Mouse (Mus musculus): Measurements from ENCODE around the gene Meis2. TPM values are rescaled to one million over a fixed set of nuclear protein-coding genes. Genes with fewer than 3 reads are reported as not detected.

The Meis2 gene
- polyA plus RNA-seq, 1 experiment from 2014 or later: 71.7 TPM

- Histone ChIP-seq H3K9me3 (no peaks in the 10 kb centered on the region), H3K27ac (no peak overlapping the region), H3K9ac (no peak overlapping the region), H3K4me2 (replicated peaks) (no peak overlapping the region), H3K27me3 (no peaks in the 10 kb centered on the region), H3K4me1 (no peaks in the 10 kb centered on the region), H3K4me3 (no peak overlapping the region), H3K36me3 (peaks cover 5% of the 10 kb centered on the region; the same call in 1 of the 2 replicates)
- 67% methylated on average over 4 of the region's 4 CpGs for WGBS
- no peak for ATAC-seq (ENCODE audit: insufficient number of reproducible peaks, insufficient read depth, low FRiP score, low TSS enrichment)
Observed at GRCm38 (mm10) chr2:115914539-115914938, 151.1 kb downstream of the Meis2 start.

- ATAC-seq (ENCODE audit: insufficient number of reproducible peaks, insufficient read depth, low FRiP score, low TSS enrichment): no peak
- Histone ChIP-seq H3K36me3 (peaks cover 4% of the 10 kb centered on the region; the same call in 1 of the 2 replicates), H3K27me3 (no peaks in the 10 kb centered on the region), H3K9me3 (no peaks in the 10 kb centered on the region), H3K4me2 (replicated peaks) (no peak overlapping the region), H3K27ac (no peak overlapping the region), H3K9ac (no peak overlapping the region), H3K4me1 (no peaks in the 10 kb centered on the region), H3K4me3 (no peak overlapping the region)
- 66% methylated on average over 7 of the region's 7 CpGs for WGBS
Observed at GRCm38 (mm10) chr2:115912948-115913529, 152.6 kb downstream of the Meis2 start.

- Histone ChIP-seq H3K27me3 (no peaks in the 10 kb centered on the region), H3K36me3 (no peaks in the 10 kb centered on the region), H3K4me1 (no peaks in the 10 kb centered on the region), H3K9ac (no peak overlapping the region), H3K4me2 (replicated peaks) (no peak overlapping the region), H3K9me3 (no peaks in the 10 kb centered on the region), H3K4me3 (no peak overlapping the region), H3K27ac (no peak overlapping the region)
- 85% methylated on average over 17 of the region's 17 CpGs for WGBS
- no peak for ATAC-seq (ENCODE audit: insufficient number of reproducible peaks, insufficient read depth, low FRiP score, low TSS enrichment)
Observed at GRCm38 (mm10) chr2:115911913-115912642, 153.6 kb downstream of the Meis2 start.

GRCm38 (mm10) chr2:115910217-115910616 lies 155.4 kb downstream of the Meis2 start:
- no peaks in the 10 kb centered on the region for H3K4me1 ChIP-seq
- no peaks in the 10 kb centered on the region for H3K9me3 ChIP-seq
- no peak overlapping the region for H3K27ac ChIP-seq
- H3K9ac ChIP-seq: no peak overlapping the region
- H3K4me3 ChIP-seq: no peak overlapping the region
- WGBS: 79% methylated on average over 4 of the region's 4 CpGs
- ATAC-seq (ENCODE audit: insufficient number of reproducible peaks, insufficient read depth, low FRiP score, low TSS enrichment): no peak
- no peak overlapping the region for H3K4me2 ChIP-seq (replicated peaks)
- no peaks in the 10 kb centered on the region for H3K27me3 ChIP-seq
- H3K36me3 ChIP-seq: no peaks in the 10 kb centered on the region

- no peak overlapping the region for H3K4me3 ChIP-seq
- WGBS: 93% methylated on average over 6 of the region's 6 CpGs
- peaks cover 14% of the 10 kb centered on the region for H3K4me1 ChIP-seq
- H3K27ac ChIP-seq: no peak overlapping the region
- ATAC-seq (ENCODE audit: insufficient number of reproducible peaks, insufficient read depth, low FRiP score, low TSS enrichment): no peak
- no peaks in the 10 kb centered on the region for H3K27me3 ChIP-seq
- H3K4me2 ChIP-seq (replicated peaks): no peak overlapping the region
- H3K9ac ChIP-seq: no peak overlapping the region
- 0 out of 2 replicates have a peak, but pooled peaks cover 2% of the 10 kb centered on the region for H3K36me3 ChIP-seq
- no peaks in the 10 kb centered on the region for H3K9me3 ChIP-seq
Observed at GRCm38 (mm10) chr2:115901007-115901406, 164.6 kb downstream of the Meis2 start.

- Histone ChIP-seq H3K27me3 (no peaks in the 10 kb centered on the region), H3K9ac (no peak overlapping the region), H3K4me1 (peaks cover 20% of the 10 kb centered on the region), H3K27ac (no peak overlapping the region), H3K4me2 (replicated peaks) (no peak overlapping the region), H3K36me3 (no peaks in the 10 kb centered on the region), H3K4me3 (no peak overlapping the region), H3K9me3 (no peaks in the 10 kb centered on the region)
- no peak for ATAC-seq (ENCODE audit: insufficient number of reproducible peaks, insufficient read depth, low FRiP score, low TSS enrichment)
- WGBS: 44% methylated on average over 5 of the region's 5 CpGs
Observed at GRCm38 (mm10) chr2:115897559-115897958, 168.1 kb downstream of the Meis2 start.

GRCm38 (mm10) chr2:115897001-115897400 lies 168.6 kb downstream of the Meis2 start:
- Histone ChIP-seq H3K4me2 (replicated peaks) (no peak overlapping the region), H3K4me3 (no peak overlapping the region), H3K27me3 (no peaks in the 10 kb centered on the region), H3K27ac (no peak overlapping the region), H3K9ac (no peak overlapping the region), H3K4me1 (peaks cover 20% of the 10 kb centered on the region), H3K9me3 (no peaks in the 10 kb centered on the region), H3K36me3 (no peaks in the 10 kb centered on the region)
- no peak for ATAC-seq (ENCODE audit: insufficient number of reproducible peaks, insufficient read depth, low FRiP score, low TSS enrichment)
- WGBS: 53% methylated on average over 2 of the region's 2 CpGs

- ATAC-seq (ENCODE audit: insufficient number of reproducible peaks, insufficient read depth, low FRiP score, low TSS enrichment): no peak
- H3K36me3 ChIP-seq: no peaks in the 10 kb centered on the region
- peak overlapping the region; percentile 42; the same call in 1 of the 2 replicates for H3K27ac ChIP-seq
- H3K4me3 ChIP-seq: no peak overlapping the region
- WGBS: 81% methylated on average over 3 of the region's 3 CpGs
- no peak overlapping the region for H3K9ac ChIP-seq
- no peaks in the 10 kb centered on the region for H3K27me3 ChIP-seq
- H3K4me2 ChIP-seq (replicated peaks): no peak overlapping the region
- H3K4me1 ChIP-seq: peaks cover 20% of the 10 kb centered on the region
- no peaks in the 10 kb centered on the region for H3K9me3 ChIP-seq
Observed at GRCm38 (mm10) chr2:115895717-115896116, 169.9 kb downstream of the Meis2 start.

- H3K27ac ChIP-seq: peak overlapping the region; percentile 42; the same call in 1 of the 2 replicates
Observed at GRCm38 (mm10) chr2:115895256-115895655, 170.4 kb downstream of the Meis2 start.

GRCm38 (mm10) chr2:115893113-115893512 lies 172.5 kb downstream of the Meis2 start:
- Histone ChIP-seq H3K4me2 (replicated peaks) (no peak overlapping the region), H3K36me3 (no peaks in the 10 kb centered on the region), H3K4me1 (peaks cover 12% of the 10 kb centered on the region), H3K9ac (no peak overlapping the region), H3K27ac (no peak overlapping the region), H3K4me3 (no peak overlapping the region), H3K27me3 (no peaks in the 10 kb centered on the region), H3K9me3 (no peaks in the 10 kb centered on the region)
- no peak for ATAC-seq (ENCODE audit: insufficient number of reproducible peaks, insufficient read depth, low FRiP score, low TSS enrichment)
- 45% methylated on average over 6 of the region's 6 CpGs for WGBS

More at GRCm38 (mm10) chr2:115895256-115895655, 170.4 kb downstream of the Meis2 start:
- H3K4me1 ChIP-seq: peaks cover 20% of the 10 kb centered on the region
- H3K36me3 ChIP-seq: no peaks in the 10 kb centered on the region
- no peak for ATAC-seq (ENCODE audit: insufficient number of reproducible peaks, insufficient read depth, low FRiP score, low TSS enrichment)
- no peaks in the 10 kb centered on the region for H3K27me3 ChIP-seq
- WGBS: 39% methylated on average over 2 of the region's 2 CpGs
- no peak overlapping the region for H3K4me3 ChIP-seq
- H3K9ac ChIP-seq: no peak overlapping the region
- no peaks in the 10 kb centered on the region for H3K9me3 ChIP-seq
- H3K4me2 ChIP-seq (replicated peaks): no peak overlapping the region

- WGBS: 60% methylated on average over 2 of the region's 2 CpGs
- no peak for ATAC-seq (ENCODE audit: insufficient number of reproducible peaks, insufficient read depth, low FRiP score, low TSS enrichment)
- Histone ChIP-seq H3K36me3 (no peaks in the 10 kb centered on the region), H3K4me1 (peaks cover 3% of the 10 kb centered on the region), H3K4me2 (replicated peaks) (no peak overlapping the region), H3K27ac (no peak overlapping the region), H3K4me3 (no peak overlapping the region), H3K27me3 (no peaks in the 10 kb centered on the region), H3K9ac (no peak overlapping the region), H3K9me3 (no peaks in the 10 kb centered on the region)
Observed at GRCm38 (mm10) chr2:115890715-115891114, 174.9 kb downstream of the Meis2 start.

GRCm38 (mm10) chr2:115890030-115890429 lies 175.6 kb downstream of the Meis2 start:
- Histone ChIP-seq H3K4me3 (no peak overlapping the region), H3K9me3 (no peaks in the 10 kb centered on the region), H3K9ac (no peak overlapping the region), H3K4me2 (replicated peaks) (no peak overlapping the region), H3K27me3 (no peaks in the 10 kb centered on the region), H3K4me1 (0 out of 2 replicates have a peak, but pooled peaks cover under 1% of the 10 kb centered on the region), H3K36me3 (no peaks in the 10 kb centered on the region), H3K27ac (no peak overlapping the region)
- ATAC-seq (ENCODE audit: insufficient number of reproducible peaks, insufficient read depth, low FRiP score, low TSS enrichment): no peak
- WGBS: 84% methylated on average over 3 of the region's 3 CpGs

Data from embryonic facial prominence, embryonic 12.5 days (tissue).